Mouse (Mus musculus): ENCODE data around the gene Zxdb.
"Not testable (repeated sequence)": the region's sequence is repeated elsewhere in the genome, so short reads cannot be mapped to it uniquely, and the experiment has no call there.

Zxdb gene

GRCm38 (mm10) chrX:94724192-94724971 is at the start of gene Zxdb:
Gene Zxdb (plus strand): TSS chrX:94724569.
- in situ Hi-C loops (cut with MboI) = not testable (repeated sequence)

GRCm38 (mm10) chrX:94674977-94675376 is 49.4 kb upstream of the Zxdb start:
- in situ Hi-C loops (cut with MboI) = no loop called here

- in situ Hi-C loops (cut with MboI) = not testable (repeated sequence)
Observed at GRCm38 (mm10) chrX:94681581-94681980, 42.8 kb upstream of the Zxdb start.

GRCm38 (mm10) chrX:94689593-94689992 is 34.8 kb upstream of the Zxdb start:
- in situ Hi-C loops (cut with MboI) = not testable (repeated sequence)

- in situ Hi-C loops (cut with MboI) = not testable (repeated sequence)
Observed at GRCm38 (mm10) chrX:94706676-94707075, 17.7 kb upstream of the Zxdb start.

GRCm38 (mm10) chrX:94709752-94710151 is 14.6 kb upstream of the Zxdb start:
- in situ Hi-C loops (cut with MboI) = not testable (repeated sequence)

GRCm38 (mm10) chrX:94724972-94725569 is 702 bp downstream of the Zxdb start:
- in situ Hi-C loops (cut with MboI) = not testable (repeated sequence)

- in situ Hi-C loops (cut with MboI) = not testable (repeated sequence)
Observed at GRCm38 (mm10) chrX:94725627-94726083, 1.3 kb downstream of the Zxdb start.

GRCm38 (mm10) chrX:94731596-94731995 is 7.2 kb downstream of the Zxdb start:
- in situ Hi-C loops (cut with MboI) = no loop called here

GRCm38 (mm10) chrX:94753733-94754132 is 29.4 kb downstream of the Zxdb start:
- in situ Hi-C loops (cut with MboI) = no loop called here

GRCm38 (mm10) chrX:94759959-94760358 is 35.6 kb downstream of the Zxdb start:
- in situ Hi-C loops (cut with MboI) = no loop called here

- in situ Hi-C loops (cut with MboI) = no loop called here
Observed at GRCm38 (mm10) chrX:94773876-94774275, 49.5 kb downstream of the Zxdb start.

Measured in mature B cell (primary cell).